Mouse (Mus musculus) forebrain, embryonic 13.5 days (tissue): ENCODE measurements at regions not wholly inside any gene's neighbourhood (a gene's known extent, or its start where the extent isn't known, plus 50 kb on each side); places are given as distances from the start of the nearest gene placed in this dataset.

Source experiments
- ATAC-seq: fragments of 200-750 bp; cut with Nextera tagmentation; 2 replicates; pipeline ENCODE4 v1.8.0; 2017
- H3K27ac ChIP-seq: fragments of 300-500 bp; sonication (generic); 2 replicates; pipeline ENCODE4 v1.5.1; 2015; ENCODE audit warnings: inconsistent platforms, mild to moderate bottlenecking, moderate library complexity
- H3K27me3 ChIP-seq: fragments of 300-500 bp; sonication (generic); 2 replicates; pipeline ENCODE4 v1.6.1; 2015; ENCODE audit warnings: mild to moderate bottlenecking, inconsistent platforms
- H3K36me3 ChIP-seq: fragments of 300-500 bp; sonication (generic); 2 replicates; pipeline ENCODE4 v1.6.1; 2015; ENCODE audit warnings: mild to moderate bottlenecking, inconsistent platforms; ENCODE audit not compliant: poor library complexity, severe bottlenecking
- H3K4me1 ChIP-seq: fragments of 300-500 bp; sonication (generic); 2 replicates; pipeline ENCODE4 v1.6.1; 2015; ENCODE audit warnings: inconsistent platforms
- H3K4me2 ChIP-seq: fragments of 300-500 bp; sonication (generic); 2 replicates; pipeline ENCODE4 v1.6.1; 2015; ENCODE audit warnings: inconsistent platforms, mild to moderate bottlenecking, moderate library complexity
- H3K4me3 ChIP-seq: fragments of 300-500 bp; sonication (generic); 2 replicates; pipeline ENCODE4 v1.5.1; 2015; ENCODE audit warnings: mild to moderate bottlenecking, inconsistent platforms
- H3K9ac ChIP-seq: fragments of 300-500 bp; sonication (generic); 2 replicates; pipeline ENCODE4 v1.6.1; 2015; ENCODE audit warnings: mild to moderate bottlenecking, inconsistent platforms
- H3K9me3 ChIP-seq: fragments of 300-500 bp; sonication (generic); replicated peaks from 2 replicates; pipeline ENCODE4 v1.6.1; 2016; ENCODE audit warnings: inconsistent platforms
- WGBS: fragments of 180-500 bp; shearing (Covaris S2); methylation state at CpG from one replicate; pipeline ENCODE4 v1.1.7; 2015; 5-methylcytosine and 5-hydroxymethylcytosine counted together

GRCm38 (mm10) chr13:110601352-110601751 is 206.5 kb downstream of the Plk2 start:
- ATAC-seq, result no peak
- Histone ChIP-seq H3K36me3 (no peaks in the 10 kb centered on the region), H3K4me3 (no peak overlapping the region), H3K27ac (no peak overlapping the region), H3K9ac (no peak overlapping the region), H3K27me3 (no peaks in the 10 kb centered on the region), H3K9me3 (no peaks in the 10 kb centered on the region), H3K4me2 (no peak overlapping the region), H3K4me1 (no peaks in the 10 kb centered on the region)
- 78% methylated on average over 5 of the region's 5 CpGs for WGBS

GRCm38 (mm10) chr13:110601840-110602239 is 207.0 kb downstream of the Plk2 start:
- Histone ChIP-seq H3K4me2 (no peak overlapping the region), H3K9me3 (no peaks in the 10 kb centered on the region), H3K4me1 (no peaks in the 10 kb centered on the region), H3K27ac (no peak overlapping the region), H3K9ac (no peak overlapping the region), H3K4me3 (no peak overlapping the region), H3K36me3 (no peaks in the 10 kb centered on the region), H3K27me3 (no peaks in the 10 kb centered on the region)
- no peak for ATAC-seq
- WGBS, result 88% methylated on average over 6 of the region's 6 CpGs

DNA sequence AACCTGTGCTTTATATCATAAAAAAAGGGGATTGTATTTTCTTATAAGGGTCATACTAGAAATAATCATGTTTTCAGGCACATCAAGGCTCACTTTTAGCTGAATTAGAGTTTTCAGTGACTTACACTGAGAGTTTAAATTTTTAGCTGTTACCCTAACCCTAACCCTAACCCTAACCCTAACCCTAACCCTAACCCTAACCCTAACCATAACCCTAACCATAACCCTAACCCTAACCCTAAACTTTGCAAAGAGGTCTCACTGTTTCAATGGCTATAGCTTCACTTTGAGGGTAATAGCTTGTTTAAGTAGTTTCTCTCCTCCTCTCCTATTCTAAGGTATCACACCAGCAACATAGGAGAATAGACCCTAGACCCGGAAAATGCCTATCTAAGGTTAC is 208.0 kb downstream of the Plk2 start:
- no peaks in the 10 kb centered on the region for H3K36me3 ChIP-seq
- H3K4me3 ChIP-seq, result no peak overlapping the region
- H3K27me3 ChIP-seq, result no peaks in the 10 kb centered on the region
- no peaks in the 10 kb centered on the region for H3K9me3 ChIP-seq
- ATAC-seq, result no peak
- no peaks in the 10 kb centered on the region for H3K4me1 ChIP-seq
- no peak overlapping the region for H3K27ac ChIP-seq
- no peak overlapping the region for H3K4me2 ChIP-seq
- no peak overlapping the region for H3K9ac ChIP-seq
- 93% methylated on average over 1 of the region's 1 CpGs for WGBS

DNA sequence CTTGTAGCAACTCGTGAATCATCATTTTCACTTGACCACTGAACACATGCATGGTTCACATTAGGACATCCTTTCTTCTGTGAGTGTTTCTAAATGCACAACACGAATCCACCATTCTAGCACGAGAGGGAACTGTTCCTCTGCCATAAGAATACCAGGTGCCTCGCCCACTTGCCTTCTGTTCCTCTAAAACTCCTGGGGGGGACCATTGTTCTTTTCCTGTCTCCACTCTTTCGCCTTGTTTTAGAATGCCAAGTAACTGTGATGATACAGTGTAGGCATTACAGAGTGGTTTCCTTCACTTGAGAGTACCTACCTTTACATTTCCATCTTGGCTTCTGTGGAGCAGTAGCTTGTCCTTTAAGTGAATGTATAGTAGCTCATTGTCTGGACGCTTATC is 224.2 kb downstream of the Plk2 start:
- WGBS, result 87% methylated on average over 6 of the region's 6 CpGs
- Histone ChIP-seq H3K4me1 (no peaks in the 10 kb centered on the region), H3K27ac (no peak overlapping the region), H3K4me2 (no peak overlapping the region), H3K36me3 (no peaks in the 10 kb centered on the region), H3K27me3 (no peaks in the 10 kb centered on the region), H3K4me3 (no peak overlapping the region), H3K9ac (no peak overlapping the region), H3K9me3 (no peaks in the 10 kb centered on the region)
- no peak for ATAC-seq

DNA sequence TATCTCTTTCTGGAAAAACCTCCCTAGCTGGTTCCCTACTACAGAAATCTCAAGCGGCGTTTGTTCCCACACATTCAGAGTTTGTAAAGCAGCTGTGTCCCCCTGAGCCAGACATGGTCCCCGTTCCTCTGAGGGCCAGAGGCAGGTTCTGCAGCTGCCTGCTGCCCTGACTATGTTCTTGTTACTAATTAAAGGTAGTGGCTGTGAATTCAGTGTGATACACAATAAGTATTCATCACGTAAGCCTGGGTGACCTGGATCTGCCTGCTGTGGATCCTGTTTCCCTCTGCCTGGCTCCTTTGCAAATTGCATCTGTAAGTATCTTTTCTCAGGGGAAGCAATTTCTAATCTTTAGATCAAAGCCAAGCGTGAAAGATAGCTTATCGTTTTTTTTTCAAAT is 232.3 kb downstream of the Plk2 start:
- 56% methylated on average over 6 of the region's 6 CpGs for WGBS
- no peak overlapping the region for H3K4me3 ChIP-seq
- no peaks in the 10 kb centered on the region for H3K36me3 ChIP-seq
- no peak for ATAC-seq
- H3K9me3 ChIP-seq, result no peaks in the 10 kb centered on the region
- H3K9ac ChIP-seq, result no peak overlapping the region
- H3K4me1 ChIP-seq, result peaks cover 17% of the 10 kb centered on the region
- no peak overlapping the region; the same call in 1 of the 2 replicates for H3K27ac ChIP-seq
- no peaks in the 10 kb centered on the region for H3K27me3 ChIP-seq
- no peak overlapping the region for H3K4me2 ChIP-seq

- 49% methylated on average over 9 of the region's 9 CpGs for WGBS
- no peak overlapping the region for H3K4me3 ChIP-seq
- H3K27ac ChIP-seq, result peak overlapping the region; percentile 40; the same call in 1 of the 2 replicates
- no peak overlapping the region for H3K9ac ChIP-seq
- H3K4me2 ChIP-seq, result no peak overlapping the region
- peaks cover 17% of the 10 kb centered on the region for H3K4me1 ChIP-seq
- H3K27me3 ChIP-seq, result no peaks in the 10 kb centered on the region
- peak; percentile 55 for ATAC-seq
- no peaks in the 10 kb centered on the region for H3K9me3 ChIP-seq
- H3K36me3 ChIP-seq, result no peaks in the 10 kb centered on the region
These were observed 232.9 kb downstream of the Plk2 start for GRCm38 (mm10) chr13:110627732-110628131.

DNA sequence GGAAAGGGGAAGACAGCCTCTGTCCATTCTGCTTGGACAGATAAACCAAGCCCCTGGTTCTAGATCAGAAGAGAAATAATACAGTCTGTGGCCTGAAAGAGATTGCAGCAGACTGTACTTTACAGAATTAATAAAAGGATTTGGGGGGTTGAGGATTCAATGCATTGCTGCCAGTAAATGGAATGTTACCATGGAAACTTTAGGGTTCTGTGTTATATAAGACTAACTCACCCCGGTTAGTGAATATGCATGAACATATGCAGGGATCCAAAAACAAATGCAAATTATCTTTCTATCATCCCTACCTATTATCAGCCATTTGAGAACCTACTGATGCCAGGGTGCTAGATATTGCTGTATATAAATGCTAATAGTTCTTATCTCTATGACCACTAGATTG is 233.4 kb downstream of the Plk2 start:
- Histone ChIP-seq H3K36me3 (no peaks in the 10 kb centered on the region), H3K27me3 (no peaks in the 10 kb centered on the region), H3K9ac (no peak overlapping the region), H3K4me1 (peaks cover 17% of the 10 kb centered on the region), H3K9me3 (no peaks in the 10 kb centered on the region), H3K4me3 (no peak overlapping the region), H3K4me2 (no peak overlapping the region), H3K27ac (peak overlapping the region; percentile 40; the same call in 1 of the 2 replicates)
- ATAC-seq, result peak; percentile 65
- 45% methylated on average over 1 of the region's 1 CpGs for WGBS

DNA sequence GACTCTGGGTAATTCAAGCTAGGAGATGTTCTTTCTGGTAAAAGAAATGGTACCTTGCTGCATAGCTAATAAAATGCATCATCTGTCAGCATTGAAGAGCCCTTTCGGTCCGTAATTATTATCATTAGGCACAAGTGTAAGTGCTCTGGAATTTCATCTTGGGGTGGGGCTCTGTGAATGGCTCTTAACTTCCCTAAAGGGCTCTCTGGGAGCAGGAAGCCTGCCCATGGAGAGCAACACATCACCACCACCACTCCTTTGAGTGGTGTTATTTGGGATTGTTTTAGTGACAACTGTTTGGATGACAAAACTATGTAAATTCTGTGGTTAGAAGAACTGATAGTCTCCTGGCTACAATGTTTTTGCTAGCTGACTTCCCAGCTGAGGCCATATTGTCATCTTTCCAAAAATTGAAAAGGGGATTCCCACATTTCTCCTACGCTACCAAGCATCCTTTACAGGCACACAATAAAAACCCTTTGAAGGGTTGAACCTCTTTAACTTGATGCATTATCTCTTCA is 238.5 kb downstream of the Plk2 start:
- Histone ChIP-seq H3K36me3 (no peaks in the 10 kb centered on the region), H3K9me3 (no peaks in the 10 kb centered on the region), H3K4me1 (peaks cover 2% of the 10 kb centered on the region; the same call in 1 of the 2 replicates), H3K4me2 (no peak overlapping the region), H3K4me3 (no peak overlapping the region), H3K27me3 (no peaks in the 10 kb centered on the region), H3K27ac (no peak overlapping the region), H3K9ac (no peak overlapping the region)
- no peak for ATAC-seq
- WGBS, result 77% methylated on average over 3 of the region's 3 CpGs

- no peaks in the 10 kb centered on the region for H3K36me3 ChIP-seq
- H3K27ac ChIP-seq, result no peak overlapping the region
- no peak overlapping the region for H3K9ac ChIP-seq
- H3K9me3 ChIP-seq, result no peaks in the 10 kb centered on the region
- no peak overlapping the region for H3K4me3 ChIP-seq
- ATAC-seq, result no peak
- no peaks in the 10 kb centered on the region for H3K4me1 ChIP-seq
- no peaks in the 10 kb centered on the region for H3K27me3 ChIP-seq
- no peak overlapping the region for H3K4me2 ChIP-seq
- WGBS, result 80% methylated on average over 1 of the region's 1 CpGs
These were observed 239.1 kb downstream of the Plk2 start for GRCm38 (mm10) chr13:110633899-110634298.

DNA sequence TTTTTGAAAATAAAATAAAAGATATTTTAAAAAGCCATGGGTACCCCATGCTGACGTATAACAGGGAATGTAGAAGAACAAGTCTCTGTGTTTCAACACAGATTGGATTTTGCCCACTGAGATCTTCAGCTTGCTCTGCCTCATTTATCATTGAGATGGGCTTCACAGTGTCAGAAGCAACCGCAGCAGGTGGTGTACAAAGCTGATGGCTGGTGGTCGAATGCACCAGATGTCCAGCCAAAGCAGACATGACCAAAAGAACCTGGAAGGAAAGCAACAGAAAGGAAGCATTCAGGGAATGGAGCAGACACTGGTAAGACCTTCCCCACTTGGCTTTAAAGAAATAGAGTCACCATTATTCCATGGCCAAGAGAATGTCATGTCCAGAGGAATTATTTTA is 247.9 kb downstream of the Plk2 start:
- 86% methylated on average over 3 of the region's 3 CpGs for WGBS
- Histone ChIP-seq H3K36me3 (no peaks in the 10 kb centered on the region), H3K27me3 (0 out of 2 replicates have a peak, but pooled peaks cover 5% of the 10 kb centered on the region), H3K9ac (no peak overlapping the region), H3K4me2 (no peak overlapping the region), H3K4me3 (no peak overlapping the region), H3K27ac (no peak overlapping the region), H3K4me1 (peaks cover 15% of the 10 kb centered on the region), H3K9me3 (no peaks in the 10 kb centered on the region)
- ATAC-seq, result no peak

DNA sequence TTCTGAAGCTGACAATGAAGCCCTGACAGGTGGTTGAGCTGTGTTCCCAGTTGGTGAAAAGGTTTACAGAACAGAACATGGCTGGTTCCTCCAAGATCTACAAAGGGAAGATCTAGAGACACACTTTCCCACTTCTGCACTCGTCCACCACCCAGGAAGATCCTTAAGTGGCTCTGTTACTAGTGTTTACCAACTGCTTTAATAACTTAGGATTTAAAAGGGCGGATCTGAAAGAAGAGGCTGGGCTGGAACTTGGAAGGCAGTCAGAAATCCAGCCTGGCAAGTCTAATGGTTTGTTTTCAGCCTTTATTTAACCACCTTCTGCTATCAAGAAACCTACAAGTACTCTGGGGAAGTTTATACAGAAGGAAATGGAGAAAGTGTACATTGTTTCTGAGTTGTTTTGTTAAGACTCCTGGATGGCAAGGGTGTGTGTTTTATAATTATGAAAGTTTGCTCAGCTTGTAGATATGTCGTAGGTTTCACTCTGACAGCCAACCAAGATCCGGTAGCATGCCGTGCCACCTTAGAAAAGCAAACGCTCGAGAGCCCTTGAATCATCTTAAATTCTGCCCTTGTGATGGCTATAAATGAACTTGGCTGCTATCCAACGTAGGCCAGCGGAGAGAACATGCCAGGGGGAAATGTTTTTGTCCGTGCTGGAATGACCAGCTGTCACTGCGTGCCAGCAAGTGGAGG is 248.5 kb downstream of the Plk2 start:
- Histone ChIP-seq H3K27ac (peak overlapping the region; percentile 8; the same call in 1 of the 2 replicates), H3K9ac (no peak overlapping the region), H3K4me2 (peak overlapping the region; percentile 36), H3K4me3 (0 out of 2 replicates have a peak overlapping the region, but pooled peaks have one; percentile 8), H3K9me3 (no peaks in the 10 kb centered on the region), H3K4me1 (peaks cover 15% of the 10 kb centered on the region), H3K36me3 (no peaks in the 10 kb centered on the region), H3K27me3 (0 out of 2 replicates have a peak, but pooled peaks cover 5% of the 10 kb centered on the region)
- 13% methylated on average over 11 of the region's 11 CpGs for WGBS
- ATAC-seq, result peak; percentile 75

DNA sequence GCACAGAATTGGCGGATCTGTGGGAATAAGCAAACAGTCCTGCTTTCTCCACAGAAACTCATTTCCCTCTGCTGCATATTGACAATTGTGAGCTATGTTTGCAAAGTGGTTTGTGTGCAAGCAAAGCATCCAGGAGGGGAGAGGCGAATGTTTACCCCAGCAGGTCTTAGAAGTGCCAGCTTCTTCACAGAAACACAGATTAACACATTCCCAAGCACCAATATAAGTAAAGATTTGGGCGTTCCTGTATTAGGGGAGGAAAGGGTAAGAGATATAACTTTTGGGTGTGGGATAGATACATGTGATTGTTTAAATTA is 249.0 kb downstream of the Plk2 start:
- H3K9ac ChIP-seq, result no peak overlapping the region
- no peaks in the 10 kb centered on the region for H3K9me3 ChIP-seq
- 36% methylated on average over 3 of the region's 3 CpGs for WGBS
- H3K27me3 ChIP-seq, result 0 out of 2 replicates have a peak, but pooled peaks cover 5% of the 10 kb centered on the region
- H3K36me3 ChIP-seq, result no peaks in the 10 kb centered on the region
- H3K4me2 ChIP-seq, result peak overlapping the region; percentile 36
- H3K27ac ChIP-seq, result peak overlapping the region; percentile 8; the same call in 1 of the 2 replicates
- H3K4me1 ChIP-seq, result peaks cover 15% of the 10 kb centered on the region
- no peak for ATAC-seq
- 0 out of 2 replicates have a peak overlapping the region, but pooled peaks have one; percentile 8 for H3K4me3 ChIP-seq
